Mouse (Mus musculus) cerebellum, postnatal 14 days (tissue): ENCODE measurements around the gene Ilk.
A peak's percentile ranks its signal among the peaks of the same experiment; 100 is the strongest.
"Not testable (repeated sequence)": the region's sequence is repeated elsewhere in the genome, so short reads cannot be mapped to it uniquely, and the experiment has no call there.

Source experiments
- DNase-seq, 2 experiments: peaks; one replicate each; pipeline ENCODE4 v3.0.0; 2021; ENCODE audit warnings: mixed read lengths in 2 of 2

The Ilk gene

DNA sequence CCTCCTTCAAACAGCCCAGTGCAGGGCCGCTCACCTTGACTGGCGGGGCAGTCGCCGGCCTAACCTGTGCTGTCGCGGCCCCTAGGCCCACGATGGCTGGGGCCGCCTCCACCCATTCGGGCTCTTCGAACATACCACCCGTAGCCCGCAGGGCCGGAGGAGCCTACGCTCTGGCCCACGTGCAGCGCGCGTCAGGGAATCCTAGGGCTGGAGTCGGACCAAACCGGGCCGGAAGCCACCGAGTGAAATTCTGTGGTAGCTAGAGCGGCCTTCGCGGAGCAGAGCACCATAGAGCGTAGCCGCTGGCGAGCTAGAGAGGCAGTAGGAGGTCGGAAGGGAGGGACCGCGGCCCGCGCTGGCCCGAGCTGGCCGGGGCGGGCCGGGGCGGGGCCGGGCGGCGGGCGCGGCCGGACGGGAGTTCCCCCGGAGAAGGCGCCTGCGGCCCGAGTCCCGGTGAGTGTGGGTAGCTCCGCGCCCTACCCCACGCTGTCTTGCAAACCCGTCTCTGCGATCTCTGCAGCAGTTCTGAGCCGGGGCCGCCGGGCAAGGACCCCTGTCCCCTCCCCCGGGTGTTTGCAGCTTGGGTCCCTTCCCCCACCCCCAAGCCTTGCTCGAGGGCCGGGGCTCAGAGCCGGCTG lies at the start of gene Ilk:
Gene Ilk (plus strand): TSS at position 329 of the 638 bp plus-strand sequence.
- peak; percentile 93 for DNase-seq

DNA sequence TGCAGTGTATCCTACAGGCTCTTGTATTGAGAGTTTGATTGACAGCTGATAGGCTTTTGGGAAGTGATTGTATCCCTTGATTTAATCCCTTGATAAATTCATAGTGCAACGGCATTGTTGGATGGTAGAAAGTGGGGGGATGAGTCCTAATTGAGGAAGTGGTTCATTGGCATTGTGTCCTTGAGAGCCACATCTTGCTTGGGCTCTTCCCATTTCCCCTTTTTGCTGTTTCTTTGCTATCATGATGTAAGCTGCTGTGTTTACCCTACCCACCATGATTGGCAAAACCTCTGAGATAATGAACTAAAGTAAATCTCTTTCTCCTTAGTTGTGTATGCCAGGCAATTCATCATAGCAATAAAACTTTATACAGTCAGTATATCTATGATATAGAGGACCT lies 45.5 kb upstream of the Ilk start:
- no peak for DNase-seq

DNA sequence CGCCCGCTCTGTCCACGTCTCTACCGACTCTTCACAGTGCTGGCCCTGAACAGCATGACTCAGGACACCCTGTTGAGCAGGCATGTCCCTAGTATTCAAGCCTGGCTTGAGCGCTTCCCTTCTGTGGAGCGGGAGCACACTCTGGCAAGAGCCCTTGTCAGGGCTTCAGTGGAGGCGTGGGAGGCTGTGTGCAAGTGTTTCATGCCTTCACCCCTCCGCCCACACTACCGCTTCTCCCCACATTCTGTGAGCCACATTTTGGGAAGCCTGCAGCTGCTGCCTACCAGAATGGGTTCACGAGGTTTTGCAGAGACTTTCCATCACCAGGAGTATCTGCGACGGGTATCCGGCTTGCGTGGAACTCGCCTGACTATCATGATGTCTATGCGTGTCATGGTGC lies 33.2 kb upstream of the Ilk start:
- no peak for DNase-seq

DNA sequence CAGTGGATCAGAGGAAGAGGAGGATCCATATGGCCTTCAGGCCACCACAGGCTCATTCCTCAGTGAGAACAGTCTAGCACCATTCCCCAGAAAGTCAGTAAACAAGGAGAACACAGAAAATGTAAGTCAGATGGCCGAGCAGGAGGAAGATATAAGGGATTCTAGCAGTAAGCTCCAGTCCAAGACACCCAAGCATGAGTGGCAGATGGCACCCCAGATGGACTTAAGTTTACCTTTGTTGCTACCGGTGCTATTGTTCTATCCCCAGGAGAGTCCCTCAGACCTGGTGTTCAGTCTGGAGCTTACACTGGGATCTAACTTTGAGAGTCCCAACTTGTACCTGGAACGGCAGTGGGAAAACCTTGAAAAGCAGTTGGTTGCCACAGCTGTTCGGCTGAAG lies 32.6 kb upstream of the Ilk start:
- DNase-seq, result no peak

DNA sequence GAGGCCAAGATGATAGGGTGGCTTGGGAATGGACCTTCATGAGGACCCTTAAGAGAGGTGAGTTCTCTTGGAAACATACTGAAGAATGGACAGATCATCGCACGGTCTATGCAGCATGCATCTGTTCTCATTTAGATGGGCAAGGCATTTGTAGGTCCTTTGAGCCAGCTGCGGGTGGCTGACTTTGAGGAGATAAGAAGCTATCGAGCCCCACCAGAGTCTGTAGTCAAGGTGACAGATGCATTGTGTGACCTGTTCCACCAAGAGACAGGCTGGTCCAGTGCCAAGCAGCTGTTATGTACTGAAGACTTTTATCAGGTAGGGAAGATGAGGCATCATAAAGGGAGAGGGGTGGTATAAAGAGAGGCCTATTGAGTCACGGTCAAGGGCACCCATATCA lies 27.7 kb upstream of the Ilk start:
- no peak for DNase-seq

DNA sequence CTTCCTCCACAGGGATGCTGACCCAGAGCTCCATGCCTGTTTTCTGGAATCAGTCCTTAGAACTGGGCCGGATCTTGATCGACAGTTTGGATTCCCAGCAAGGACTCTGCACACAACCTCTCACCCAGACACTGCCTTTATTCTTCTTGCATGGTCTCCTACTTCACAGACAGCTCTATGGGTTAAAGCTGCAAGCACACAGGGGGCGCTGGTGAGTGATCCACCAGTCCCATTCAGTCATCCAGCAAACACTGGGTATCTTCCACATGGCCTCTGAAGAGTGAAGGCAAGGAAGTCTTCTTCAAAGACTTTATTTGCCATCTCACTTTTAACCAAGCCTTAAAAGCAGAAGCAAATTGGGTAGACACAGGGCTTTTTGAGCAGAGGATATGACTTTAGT lies 21.0 kb upstream of the Ilk start:
- no peak for DNase-seq

DNA sequence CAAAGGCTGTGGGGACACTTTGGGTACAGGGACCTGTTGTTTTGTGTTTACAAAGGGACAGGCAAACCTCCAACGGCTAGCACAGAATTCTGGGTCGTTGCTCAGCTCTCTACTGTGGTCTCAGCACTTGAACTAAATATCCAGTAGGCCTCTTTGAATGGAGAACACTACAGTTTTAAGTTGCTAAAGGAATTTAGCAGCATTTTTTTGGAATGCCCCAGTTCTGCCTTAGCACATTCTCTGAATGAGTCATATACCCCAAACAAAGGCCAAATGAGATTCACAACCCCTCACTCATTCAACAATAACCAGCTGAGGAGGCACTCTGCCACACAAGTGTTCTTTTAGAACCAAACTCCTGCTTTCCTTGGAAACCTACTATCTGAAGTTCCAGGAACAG lies 14.5 kb upstream of the Ilk start:
- DNase-seq, result no peak

DNA sequence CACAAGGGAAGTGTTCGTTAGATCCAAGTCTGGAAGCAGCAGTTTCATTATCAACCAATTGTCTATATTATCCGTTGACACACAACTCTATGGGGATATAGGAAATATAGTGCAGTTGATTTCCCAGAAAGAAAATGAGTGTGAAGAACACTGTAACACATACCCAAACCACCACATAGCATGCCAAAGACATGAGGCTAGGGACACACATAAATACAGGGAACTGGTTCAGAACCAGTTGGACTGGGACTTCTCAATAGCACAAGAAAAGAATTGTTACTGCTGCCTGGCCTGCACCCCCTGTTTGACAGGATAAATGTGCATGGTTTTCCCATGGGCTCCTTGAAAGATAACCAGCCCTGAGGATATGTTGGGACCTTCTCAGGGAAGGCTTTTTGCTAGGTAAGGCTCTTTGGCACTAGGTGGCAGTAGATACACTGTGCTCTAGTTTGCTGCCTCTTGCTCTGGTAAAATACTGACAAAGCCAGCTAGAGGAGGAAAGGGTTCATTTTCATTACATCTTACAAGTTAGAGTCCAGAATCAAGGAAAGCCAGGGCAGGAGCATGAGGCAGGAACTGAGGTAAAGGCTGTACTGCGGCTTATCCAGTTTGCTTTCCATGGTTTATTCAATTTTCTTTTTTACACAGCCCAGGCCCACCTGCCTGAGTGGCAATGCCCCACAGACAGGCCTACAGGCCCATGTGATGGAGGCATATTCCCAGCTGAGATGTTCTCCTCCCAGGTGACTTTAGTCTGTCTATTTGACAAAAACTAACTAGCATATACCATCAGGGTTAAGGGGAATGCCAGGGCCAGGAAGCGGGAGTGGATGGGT lies 10.0 kb upstream of the Ilk start:
- peak; percentile 64 to 70 for DNase-seq

DNA sequence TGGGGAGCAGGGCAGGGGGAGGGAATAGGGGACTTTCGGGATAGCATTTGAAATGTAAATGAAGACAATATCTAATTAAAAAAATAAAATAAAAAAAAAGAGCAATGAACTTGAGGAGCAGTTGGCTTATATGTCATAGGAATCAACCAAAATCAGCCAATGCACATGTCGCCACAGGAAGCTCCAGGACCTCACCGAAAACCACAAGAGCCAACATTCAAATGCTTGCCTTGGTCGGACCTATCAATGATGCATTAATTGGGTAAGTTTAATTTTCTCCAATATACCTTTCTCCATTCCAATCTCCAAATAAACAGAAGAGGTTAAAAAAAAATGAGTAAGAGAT lies 9.4 kb upstream of the Ilk start:
- no peak for DNase-seq

DNA sequence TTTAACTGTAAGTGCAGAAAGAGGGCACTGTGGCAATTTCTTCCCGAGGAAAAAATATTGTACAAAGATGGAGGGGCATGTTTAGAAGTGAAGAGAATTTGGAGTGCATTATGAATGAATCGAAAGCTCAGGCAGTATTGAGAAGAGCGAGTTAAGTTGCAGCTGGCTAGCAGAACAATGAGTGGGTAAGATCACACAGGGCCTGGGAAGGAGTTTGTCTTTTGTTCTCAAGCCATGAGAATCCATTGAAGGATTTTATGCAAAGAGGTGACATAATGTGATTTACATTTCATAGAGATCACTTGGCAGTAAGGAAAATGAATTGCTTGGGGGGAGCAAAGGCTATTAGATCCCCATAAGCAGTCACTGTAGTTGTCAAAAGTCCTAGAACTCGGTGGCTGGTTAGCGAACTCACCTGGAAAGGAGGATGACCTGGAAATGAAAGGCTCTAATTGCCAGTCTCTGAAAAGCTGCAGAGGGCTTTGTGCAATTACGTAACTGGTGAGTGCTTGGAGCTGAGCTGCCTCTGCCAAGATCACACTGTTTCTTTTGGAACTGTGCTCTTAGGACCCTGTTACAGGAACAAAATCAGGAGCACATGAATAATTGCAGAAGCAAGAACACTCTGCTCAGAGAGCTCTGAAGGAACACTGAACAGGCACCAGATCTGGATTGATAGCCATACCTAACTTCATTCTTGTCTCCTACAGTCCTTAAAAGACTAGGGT lies 7.5 kb upstream of the Ilk start:
- DNase-seq, result no peak

DNA sequence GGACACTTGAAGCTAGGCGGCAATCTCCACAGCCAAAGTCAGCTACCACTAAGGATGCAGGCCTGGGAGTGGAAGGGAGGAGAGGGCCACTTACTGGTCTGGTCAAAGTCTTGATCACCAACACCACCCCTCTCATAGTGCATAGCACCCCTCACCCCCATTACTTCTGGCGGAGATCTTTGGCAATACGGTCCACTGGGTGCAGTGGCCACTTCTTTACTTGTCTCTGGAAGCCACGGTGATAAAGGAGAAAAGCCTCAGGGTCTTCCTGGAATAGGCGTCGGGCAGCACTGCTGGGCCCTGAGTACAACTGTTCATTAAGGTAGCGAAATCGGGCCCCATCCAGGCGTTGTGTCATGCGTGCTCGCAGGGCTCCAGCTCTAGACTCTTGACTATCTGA lies 2.6 kb upstream of the Ilk start:
- no peak for DNase-seq

DNA sequence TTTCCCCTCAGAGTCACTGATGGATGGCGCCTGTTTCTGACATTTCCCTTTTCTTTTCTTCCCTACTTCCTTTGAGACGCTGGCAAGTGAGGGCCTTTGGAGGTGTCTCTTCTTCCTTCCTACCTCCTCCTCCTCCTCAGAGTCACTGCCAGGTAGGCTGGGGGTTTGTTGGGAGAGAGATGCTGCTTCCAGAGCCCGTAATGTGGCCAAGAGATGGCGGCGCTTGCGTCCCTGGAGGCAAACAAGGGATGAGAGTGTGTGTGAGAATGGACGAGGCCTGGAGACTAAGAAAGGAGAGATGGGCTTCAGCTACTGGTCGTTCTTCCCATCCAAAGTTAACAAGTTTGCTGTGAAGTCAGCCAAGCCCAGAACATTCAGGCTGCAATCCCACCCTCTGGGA lies 1.6 kb upstream of the Ilk start:
- no peak for DNase-seq

DNA sequence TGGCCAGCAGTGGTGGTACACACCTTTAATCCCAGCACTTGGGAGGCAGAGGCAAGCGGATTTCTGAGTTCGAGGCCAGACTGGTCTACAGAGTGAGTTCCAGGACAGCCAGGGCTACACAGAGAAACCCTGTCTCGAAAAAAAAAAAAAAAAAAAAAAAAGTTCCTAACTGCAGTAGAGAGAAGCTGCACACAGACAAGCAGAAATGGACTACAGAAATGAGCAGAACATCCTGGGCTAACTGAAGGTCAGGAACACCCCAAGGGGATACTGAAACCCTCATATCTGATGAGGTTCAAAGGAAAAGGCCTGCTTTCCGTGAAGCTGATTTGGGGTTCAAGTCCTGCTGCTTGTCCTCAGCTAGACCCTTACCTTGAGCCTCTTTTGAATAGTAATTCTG lies 928 bp upstream of the Ilk start:
- DNase-seq, result not testable (repeated sequence)

DNA sequence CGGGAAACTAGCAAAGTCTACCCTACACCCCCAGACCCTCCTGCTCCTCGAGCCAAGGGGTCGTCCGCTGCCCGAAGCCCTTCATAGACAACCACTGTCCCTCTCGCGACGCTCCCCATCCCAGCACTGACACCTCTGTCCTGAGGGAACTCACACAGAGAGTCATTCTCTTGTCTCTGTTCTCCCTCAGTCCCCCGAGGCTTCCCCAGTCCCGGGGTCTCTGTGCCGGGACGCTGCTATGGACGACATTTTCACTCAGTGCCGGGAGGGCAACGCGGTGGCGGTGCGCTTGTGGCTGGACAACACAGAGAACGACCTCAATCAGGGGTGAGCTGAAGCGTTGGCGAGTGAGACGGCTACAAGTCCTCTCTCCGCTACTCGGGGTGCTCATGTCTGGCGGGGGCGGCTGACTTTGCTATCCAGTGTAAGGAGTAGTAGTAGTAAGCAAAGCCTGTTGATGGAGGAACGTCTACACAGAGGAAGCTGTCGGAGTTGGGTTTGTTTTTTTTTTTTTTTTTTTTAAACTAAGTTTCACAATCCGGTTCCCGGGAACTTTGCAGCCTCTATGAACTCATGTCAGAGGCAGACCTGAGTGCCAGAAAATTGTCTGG lies 624 bp downstream of the Ilk start, which contains the start of gene Rrp8:
Gene Rrp8 (minus strand): TSS at position 475 of the 611 bp plus-strand sequence.
- DNase-seq, result peak; percentile 51

DNA sequence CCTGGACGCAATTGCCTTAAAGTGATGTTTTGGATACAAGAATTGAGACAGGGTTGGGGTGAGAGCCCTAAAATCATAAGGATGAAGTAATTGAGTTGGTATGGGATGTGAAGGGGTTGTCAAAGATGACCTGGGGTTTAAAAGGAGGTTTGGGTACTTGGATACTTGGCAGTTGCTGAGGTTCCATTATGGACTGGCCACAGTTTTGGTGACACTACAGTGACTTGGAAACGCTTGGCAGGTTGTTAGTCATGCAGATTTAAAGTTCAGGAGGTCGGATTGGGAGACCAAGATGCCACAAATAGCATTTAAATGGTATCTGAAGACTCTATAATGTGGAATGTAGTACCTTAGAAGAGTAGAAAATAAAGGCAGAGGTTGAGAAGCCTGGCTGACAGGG lies 1.3 kb downstream of the Ilk start:
- no peak for DNase-seq

DNA sequence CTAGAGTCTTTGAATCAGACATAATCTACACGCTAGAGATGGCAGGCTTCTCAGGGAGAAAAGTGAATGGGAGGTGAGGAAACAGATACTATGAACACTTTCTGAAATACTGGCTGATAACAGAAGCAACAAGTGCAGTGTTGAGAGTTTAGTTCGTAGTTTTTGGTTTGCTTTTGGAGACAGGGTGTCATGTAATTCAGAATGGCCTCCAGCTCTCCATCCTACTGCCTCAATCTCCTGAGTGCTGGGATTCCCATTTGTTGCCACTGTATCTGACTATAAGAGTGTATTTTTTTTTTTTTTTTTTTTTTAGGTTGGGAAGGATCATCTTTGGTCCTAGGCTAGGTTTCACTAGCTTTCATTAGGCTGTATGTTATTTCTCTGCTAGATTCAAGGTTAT lies 1.9 kb downstream of the Ilk start:
- no peak for DNase-seq

DNA sequence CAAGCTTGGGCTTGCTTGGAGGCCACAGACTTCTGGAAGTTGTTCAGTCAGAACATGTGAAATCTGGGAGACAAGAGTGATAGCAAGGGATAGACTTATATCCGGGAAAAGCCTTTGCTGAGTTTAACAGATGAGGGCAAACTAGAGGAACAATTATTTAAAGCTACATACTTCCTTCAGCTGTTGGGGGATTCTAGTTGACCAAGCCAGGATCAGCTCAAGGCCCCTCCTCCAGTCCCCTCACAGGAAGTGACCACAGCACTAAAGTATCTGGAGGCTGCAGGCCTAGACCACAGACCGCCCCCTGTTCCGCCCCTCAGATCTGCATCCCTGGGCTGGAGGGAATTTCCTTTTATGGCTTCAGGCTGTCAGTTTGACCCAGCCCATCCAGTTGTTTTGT lies 2.6 kb downstream of the Ilk start:
- DNase-seq, result no peak

DNA sequence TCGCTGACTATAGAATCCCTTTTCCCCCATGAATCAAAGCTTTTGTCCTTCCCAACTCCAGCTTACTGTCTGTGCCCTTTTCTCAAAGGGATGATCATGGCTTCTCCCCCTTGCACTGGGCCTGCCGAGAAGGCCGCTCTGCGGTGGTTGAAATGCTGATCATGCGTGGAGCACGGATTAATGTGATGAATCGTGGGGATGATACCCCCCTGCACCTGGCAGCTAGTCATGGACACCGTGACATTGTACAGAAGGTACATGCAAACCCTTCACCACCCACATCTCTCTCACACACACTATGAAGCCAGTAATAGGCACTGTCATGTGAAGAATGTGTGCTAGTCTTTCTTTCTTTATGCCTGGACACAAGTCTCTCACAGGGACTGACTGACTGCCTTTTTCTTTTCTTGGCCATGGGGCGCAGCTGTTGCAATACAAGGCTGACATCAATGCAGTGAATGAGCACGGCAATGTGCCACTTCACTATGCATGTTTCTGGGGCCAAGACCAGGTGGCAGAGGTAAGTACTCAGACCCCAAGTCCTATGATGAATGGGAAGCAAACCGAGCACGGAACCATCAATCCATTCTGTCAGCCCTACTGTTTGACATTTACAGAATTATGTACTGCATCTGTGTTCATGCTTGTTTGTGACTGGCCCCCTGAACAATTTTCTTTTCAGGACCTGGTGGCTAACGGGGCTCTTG lies 3.9 kb downstream of the Ilk start:
- no peak for DNase-seq

DNA sequence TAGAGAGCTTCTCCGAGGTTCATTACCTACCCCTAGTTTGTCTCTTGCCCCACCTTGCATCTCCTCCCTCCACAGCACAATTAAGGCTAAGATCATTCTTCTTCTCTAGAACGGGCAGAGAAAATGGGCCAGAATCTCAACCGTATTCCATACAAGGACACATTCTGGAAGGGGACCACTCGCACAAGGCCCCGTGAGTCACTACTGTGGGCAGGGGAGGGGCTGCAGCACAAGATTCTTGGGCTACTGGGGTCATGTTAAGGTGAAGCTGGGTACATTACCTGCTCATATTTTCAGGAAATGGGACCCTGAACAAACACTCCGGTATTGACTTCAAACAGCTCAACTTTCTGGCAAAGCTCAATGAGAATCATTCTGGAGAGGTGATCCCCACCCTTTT lies 4.5 kb downstream of the Ilk start:
- no peak for DNase-seq

DNA sequence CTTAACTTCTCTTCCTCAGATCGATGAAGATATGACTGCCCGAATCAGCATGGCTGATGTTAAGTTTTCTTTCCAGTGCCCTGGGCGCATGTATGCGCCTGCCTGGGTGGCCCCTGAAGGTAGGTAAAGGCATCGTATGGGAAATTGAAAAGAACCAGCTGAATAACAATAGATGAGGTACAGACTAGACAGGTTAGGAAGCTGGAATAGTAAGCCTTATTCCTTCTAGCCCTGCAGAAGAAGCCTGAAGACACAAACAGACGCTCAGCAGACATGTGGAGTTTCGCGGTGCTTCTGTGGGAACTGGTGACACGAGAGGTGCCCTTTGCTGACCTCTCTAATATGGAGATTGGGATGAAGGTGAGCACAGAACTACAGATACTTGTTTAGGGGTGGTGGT lies 5.6 kb downstream of the Ilk start:
- DNase-seq, result no peak

DNA sequence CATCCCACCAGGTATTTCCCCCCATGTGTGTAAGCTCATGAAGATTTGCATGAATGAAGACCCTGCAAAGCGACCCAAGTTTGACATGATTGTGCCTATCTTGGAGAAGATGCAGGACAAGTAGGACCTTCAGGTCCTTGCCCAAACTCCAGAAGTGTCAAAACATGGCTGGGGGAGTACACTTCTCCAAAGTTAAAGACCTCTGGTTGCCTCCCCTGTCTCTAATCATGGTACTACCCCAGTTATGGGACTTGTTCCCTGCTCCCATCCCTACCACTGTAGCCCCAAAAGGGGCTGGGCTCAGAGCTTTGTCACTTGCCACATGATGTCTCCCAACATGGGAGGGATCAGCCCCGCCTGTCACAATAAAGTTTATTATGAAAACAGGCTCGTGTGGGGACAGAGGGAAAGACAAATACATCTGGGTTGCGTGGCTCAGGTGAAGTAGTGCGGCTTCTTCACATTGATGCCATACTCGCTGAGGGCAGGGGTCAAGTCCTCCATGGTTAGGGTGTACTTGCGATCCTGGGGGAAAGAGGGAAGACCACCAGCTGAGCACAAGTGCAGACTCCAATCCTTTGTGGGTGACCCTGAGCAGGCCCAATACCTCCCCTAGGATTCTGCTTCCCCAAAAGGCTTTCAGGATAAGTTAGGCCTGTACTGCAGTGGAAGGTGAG lies 6.3 kb downstream of the Ilk start:
- not testable (repeated sequence) for DNase-seq

DNA sequence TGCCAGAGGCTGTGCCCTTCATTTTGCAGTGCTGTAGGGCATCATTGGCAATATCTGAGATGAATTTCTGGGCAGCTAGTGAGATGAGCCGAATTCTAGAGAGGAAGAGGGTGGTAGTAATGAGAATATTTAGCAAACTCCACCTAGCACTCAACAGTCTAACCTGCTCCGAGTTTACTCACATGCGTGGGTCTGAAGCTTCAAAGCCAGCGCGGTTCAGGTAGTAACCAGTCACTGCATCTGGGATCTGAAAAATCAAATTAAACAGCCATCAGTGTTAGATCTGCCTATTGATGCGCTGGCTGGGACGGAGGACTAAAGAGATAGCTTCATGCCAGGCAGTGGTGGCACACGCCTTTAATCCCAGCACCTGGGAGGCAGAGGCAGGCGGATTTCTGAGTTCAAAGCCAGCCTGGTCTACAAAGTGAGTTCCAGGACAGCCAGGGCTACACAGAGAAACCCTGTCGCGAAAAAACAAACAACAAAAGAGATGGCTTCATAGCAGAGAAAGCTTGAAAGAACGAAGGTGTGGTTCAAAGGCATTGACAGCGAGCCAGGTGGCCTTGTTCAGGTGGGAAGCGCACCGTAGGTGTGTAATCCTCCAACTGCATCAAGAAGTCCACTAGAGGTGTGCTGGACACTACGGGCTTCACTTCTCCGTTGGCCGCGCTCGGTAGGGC lies 7.0 kb downstream of the Ilk start:
- not testable (repeated sequence) for DNase-seq
